Mouse (Mus musculus) embryo, embryonic 11.5 days (tissue): ENCODE data around the gene Pmel.

Experiments
- DNase-seq: peaks from one replicate; pipeline ENCODE4 v3.0.0-alpha.2; 2012; ENCODE audit warnings: low read depth, low spot score

Pmel gene

DNA sequence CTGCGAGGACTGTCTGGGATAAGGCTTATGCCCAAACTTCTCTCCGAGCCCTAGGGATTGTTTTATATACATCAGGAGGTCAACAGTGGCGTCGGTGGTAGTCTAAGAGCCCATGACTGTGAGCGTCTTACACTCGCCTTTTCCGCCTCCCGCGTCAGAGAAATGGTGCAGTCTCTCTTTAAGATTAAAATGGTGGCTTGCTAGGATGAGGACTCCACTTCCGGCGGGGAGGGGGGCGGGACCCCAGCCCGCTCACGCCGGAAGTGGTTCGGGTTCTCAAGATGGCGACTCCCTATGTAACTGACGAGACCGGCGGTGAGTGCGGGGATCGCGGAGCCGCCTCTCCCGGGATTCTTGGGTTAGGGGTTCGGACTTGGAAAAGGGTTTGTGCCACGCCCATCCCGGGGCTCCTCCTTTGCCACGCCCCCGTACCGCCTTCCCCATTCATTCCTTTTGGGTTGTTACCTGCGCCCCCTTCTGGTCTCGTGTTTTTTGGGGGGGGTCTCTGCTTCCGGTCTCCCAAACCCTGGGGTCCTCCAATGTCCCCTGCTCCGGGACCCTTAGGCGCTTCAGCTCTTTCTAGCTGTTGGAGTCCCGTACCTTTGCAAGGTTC, 44.4 kb downstream of the Pmel start:
- peak; percentile 86 for DNase-seq
